Mouse (Mus musculus): ENCODE measurements around the gene Fat4. TPM values are rescaled to one million over a fixed set of nuclear protein-coding genes. Genes with fewer than 3 reads are reported as not detected.

Gene Fat4
- polyA plus RNA-seq, 1 experiment from 2014 or later = 22.9 TPM

- Histone ChIP-seq H3K4me2 (replicated peaks; ENCODE audit: low read depth, low read length) (no peak overlapping the region), H3K27me3 (ENCODE audit: control insufficient read depth, insufficient read depth, low read length) (no peaks in the 10 kb centered on the region), H3K4me1 (ENCODE audit: control insufficient read depth, insufficient read depth, low read length) (no peaks in the 10 kb centered on the region), H3K9ac (replicated peaks; ENCODE audit: low read depth, low read length) (no peak overlapping the region), H3K36me3 (ENCODE audit: control insufficient read depth, insufficient read depth, low read length) (no peaks in the 10 kb centered on the region), H3K27ac (ENCODE audit: low read length) (no peak overlapping the region), H3K4me3 (ENCODE audit: low read depth, low read length) (no peak overlapping the region), H3K9me3 (ENCODE audit: control insufficient read depth, low read depth, low read length) (no peaks in the 10 kb centered on the region)
- no peak for ATAC-seq (ENCODE audit: insufficient number of reproducible peaks, insufficient read depth, low FRiP score, low read depth)
- 87% methylated on average over 2 of the region's 2 CpGs for WGBS
Measured at GRCm38 (mm10) chr3:38871291-38871690, 15.4 kb upstream of the Fat4 start.

DNA sequence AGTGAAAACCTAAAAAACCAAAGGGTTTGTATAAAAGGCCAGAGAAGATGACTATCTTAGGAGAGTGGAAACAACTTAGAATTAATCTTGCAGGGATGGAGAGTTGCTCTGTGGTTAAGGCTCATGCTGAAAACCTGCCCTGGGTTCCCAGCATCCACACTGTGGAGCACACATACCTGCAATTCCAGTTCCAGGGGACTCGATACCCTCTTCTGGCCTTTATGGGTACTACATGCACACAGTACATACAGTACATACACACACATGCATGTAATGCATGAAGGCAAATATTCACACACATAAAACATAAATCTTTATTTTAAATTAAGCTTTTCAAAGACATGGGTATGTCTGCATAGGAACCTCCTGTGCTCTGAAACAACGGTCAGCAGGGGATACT lies 10.9 kb upstream of the Fat4 start:
- Histone ChIP-seq H3K9me3 (ENCODE audit: control insufficient read depth, low read depth, low read length) (no peaks in the 10 kb centered on the region; the same call in 1 of the 2 replicates), H3K27ac (ENCODE audit: low read length) (no peak overlapping the region), H3K9ac (replicated peaks; ENCODE audit: low read depth, low read length) (no peak overlapping the region), H3K36me3 (ENCODE audit: control insufficient read depth, insufficient read depth, low read length) (no peaks in the 10 kb centered on the region), H3K27me3 (ENCODE audit: control insufficient read depth, insufficient read depth, low read length) (no peaks in the 10 kb centered on the region), H3K4me3 (ENCODE audit: low read depth, low read length) (no peak overlapping the region), H3K4me2 (replicated peaks; ENCODE audit: low read depth, low read length) (no peak overlapping the region), H3K4me1 (ENCODE audit: control insufficient read depth, insufficient read depth, low read length) (no peaks in the 10 kb centered on the region)
- 92% methylated on average over 2 of the region's 2 CpGs for WGBS
- no peak for ATAC-seq (ENCODE audit: insufficient number of reproducible peaks, insufficient read depth, low FRiP score, low read depth)

- WGBS = 89% methylated on average over 4 of the region's 4 CpGs
- Histone ChIP-seq H3K9ac (replicated peaks; ENCODE audit: low read depth, low read length) (no peak overlapping the region), H3K36me3 (ENCODE audit: control insufficient read depth, insufficient read depth, low read length) (no peaks in the 10 kb centered on the region), H3K4me1 (ENCODE audit: control insufficient read depth, insufficient read depth, low read length) (no peaks in the 10 kb centered on the region), H3K9me3 (ENCODE audit: control insufficient read depth, low read depth, low read length) (no peaks in the 10 kb centered on the region; the same call in 1 of the 2 replicates), H3K4me3 (ENCODE audit: low read depth, low read length) (no peak overlapping the region), H3K27ac (ENCODE audit: low read length) (no peak overlapping the region), H3K4me2 (replicated peaks; ENCODE audit: low read depth, low read length) (no peak overlapping the region), H3K27me3 (ENCODE audit: control insufficient read depth, insufficient read depth, low read length) (no peaks in the 10 kb centered on the region)
- no peak for ATAC-seq (ENCODE audit: insufficient number of reproducible peaks, insufficient read depth, low FRiP score, low read depth)
Measured at GRCm38 (mm10) chr3:38876706-38877105, 10.0 kb upstream of the Fat4 start.

- WGBS = 57% methylated on average over 6 of the region's 6 CpGs
Measured at GRCm38 (mm10) chr3:38882778-38883177, 4.0 kb upstream of the Fat4 start.

DNA sequence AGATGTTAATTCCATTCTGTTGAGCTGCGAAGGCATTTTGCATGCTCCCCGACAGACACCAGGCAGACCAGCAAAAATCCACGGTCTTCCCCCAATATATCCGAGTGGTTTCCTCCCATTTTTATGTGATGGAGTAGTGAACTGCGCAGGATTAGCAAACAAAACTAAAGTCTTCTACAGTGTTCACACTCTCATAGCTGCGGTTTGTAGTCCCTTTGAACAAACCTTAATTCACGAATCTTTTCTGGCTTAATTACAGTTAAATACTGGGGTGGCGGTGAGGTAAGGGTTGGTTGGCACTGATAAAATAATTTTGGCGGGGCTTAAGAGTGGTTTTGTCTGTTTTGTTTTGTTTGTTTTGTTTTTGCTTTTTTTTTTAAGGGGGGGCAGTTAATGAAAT lies 3.1 kb upstream of the Fat4 start:
- Histone ChIP-seq H3K4me2 (replicated peaks; ENCODE audit: low read depth, low read length) (no peak overlapping the region), H3K36me3 (ENCODE audit: control insufficient read depth, insufficient read depth, low read length) (no peaks in the 10 kb centered on the region), H3K9ac (replicated peaks; ENCODE audit: low read depth, low read length) (no peak overlapping the region), H3K4me3 (ENCODE audit: low read depth, low read length) (no peak overlapping the region), H3K9me3 (ENCODE audit: control insufficient read depth, low read depth, low read length) (no peaks in the 10 kb centered on the region; the same call in 1 of the 2 replicates), H3K4me1 (ENCODE audit: control insufficient read depth, insufficient read depth, low read length) (no peaks in the 10 kb centered on the region), H3K27me3 (ENCODE audit: control insufficient read depth, insufficient read depth, low read length) (no peaks in the 10 kb centered on the region; the same call in 1 of the 2 replicates), H3K27ac (ENCODE audit: low read length) (no peak overlapping the region)
- no peak for ATAC-seq (ENCODE audit: insufficient number of reproducible peaks, insufficient read depth, low FRiP score, low read depth)
- 52% methylated on average over 9 of the region's 9 CpGs for WGBS

More at GRCm38 (mm10) chr3:38882778-38883177, 4.0 kb upstream of the Fat4 start:
- no peaks in the 10 kb centered on the region for H3K36me3 ChIP-seq (ENCODE audit: control insufficient read depth, insufficient read depth, low read length)
- no peaks in the 10 kb centered on the region; the same call in 1 of the 2 replicates for H3K9me3 ChIP-seq (ENCODE audit: control insufficient read depth, low read depth, low read length)
- H3K4me1 ChIP-seq (ENCODE audit: control insufficient read depth, insufficient read depth, low read length) = no peaks in the 10 kb centered on the region
- no peaks in the 10 kb centered on the region; the same call in 1 of the 2 replicates for H3K27me3 ChIP-seq (ENCODE audit: control insufficient read depth, insufficient read depth, low read length)
- H3K27ac ChIP-seq (ENCODE audit: low read length) = no peak overlapping the region
- no peak for ATAC-seq (ENCODE audit: insufficient number of reproducible peaks, insufficient read depth, low FRiP score, low read depth)
- H3K4me2 ChIP-seq (replicated peaks; ENCODE audit: low read depth, low read length) = no peak overlapping the region
- H3K4me3 ChIP-seq (ENCODE audit: low read depth, low read length) = no peak overlapping the region
- no peak overlapping the region for H3K9ac ChIP-seq (replicated peaks; ENCODE audit: low read depth, low read length)

DNA sequence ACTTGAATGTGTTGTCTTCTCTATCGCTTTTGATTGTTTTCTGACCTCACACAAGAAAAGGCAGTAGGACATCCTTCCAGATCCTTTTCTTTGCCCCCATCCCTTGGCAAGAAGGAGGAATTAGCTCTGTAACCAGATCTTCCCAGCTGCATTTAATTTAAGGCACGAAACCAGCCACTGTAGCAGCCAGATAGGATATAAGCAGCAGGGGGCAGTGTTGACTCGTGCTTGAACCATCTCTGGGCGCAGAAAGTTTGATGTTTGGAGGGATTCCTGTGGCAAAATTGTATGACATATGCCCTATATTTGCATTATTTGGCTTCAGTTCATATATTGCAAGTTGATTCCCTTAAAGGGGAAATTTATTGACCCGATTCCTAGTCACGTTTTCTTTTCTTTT lies 2.5 kb upstream of the Fat4 start:
- Histone ChIP-seq H3K9ac (replicated peaks; ENCODE audit: low read depth, low read length) (no peak overlapping the region), H3K27ac (ENCODE audit: low read length) (peak overlapping the region; percentile 96; the same call in 1 of the 2 replicates)

GRCm38 (mm10) chr3:38884919-38885418 lies 1.8 kb upstream of the Fat4 start:
- peak overlapping the region; percentile 91 for H3K4me2 ChIP-seq (replicated peaks; ENCODE audit: low read depth, low read length)
- peak overlapping the region; percentile 84 for H3K4me3 ChIP-seq (ENCODE audit: low read depth, low read length)
- no peaks in the 10 kb centered on the region; the same call in 1 of the 2 replicates for H3K27me3 ChIP-seq (ENCODE audit: control insufficient read depth, insufficient read depth, low read length)
- peak overlapping the region; percentile 86 for H3K9ac ChIP-seq (replicated peaks; ENCODE audit: low read depth, low read length)
- ATAC-seq (ENCODE audit: insufficient number of reproducible peaks, insufficient read depth, low FRiP score, low read depth) = peak; percentile 20; the same call in 1 of the 2 replicates
- WGBS = under 1% methylated on average over 24 of the region's 24 CpGs
- peak overlapping the region; percentile 96 for H3K27ac ChIP-seq (ENCODE audit: low read length)
- 0 out of 2 replicates have a peak, but pooled peaks cover 2% of the 10 kb centered on the region for H3K4me1 ChIP-seq (ENCODE audit: control insufficient read depth, insufficient read depth, low read length)
- peaks cover under 1% of the 10 kb centered on the region; the same call in 1 of the 2 replicates for H3K36me3 ChIP-seq (ENCODE audit: control insufficient read depth, insufficient read depth, low read length)
- no peaks in the 10 kb centered on the region; the same call in 1 of the 2 replicates for H3K9me3 ChIP-seq (ENCODE audit: control insufficient read depth, low read depth, low read length)

More for the DNA sequence above, 2.5 kb upstream of the Fat4 start:
- WGBS = under 1% methylated on average over 6 of the region's 6 CpGs
- H3K9me3 ChIP-seq (ENCODE audit: control insufficient read depth, low read depth, low read length) = no peaks in the 10 kb centered on the region; the same call in 1 of the 2 replicates
- H3K4me1 ChIP-seq (ENCODE audit: control insufficient read depth, insufficient read depth, low read length) = 0 out of 2 replicates have a peak, but pooled peaks cover 2% of the 10 kb centered on the region
- H3K36me3 ChIP-seq (ENCODE audit: control insufficient read depth, insufficient read depth, low read length) = no peaks in the 10 kb centered on the region
- H3K4me2 ChIP-seq (replicated peaks; ENCODE audit: low read depth, low read length) = peak overlapping the region; percentile 91
- peak overlapping the region; percentile 84; the same call in 1 of the 2 replicates for H3K4me3 ChIP-seq (ENCODE audit: low read depth, low read length)
- no peaks in the 10 kb centered on the region; the same call in 1 of the 2 replicates for H3K27me3 ChIP-seq (ENCODE audit: control insufficient read depth, insufficient read depth, low read length)
- ATAC-seq (ENCODE audit: insufficient number of reproducible peaks, insufficient read depth, low FRiP score, low read depth) = no peak

GRCm38 (mm10) chr3:38885481-38886001 lies 1.2 kb upstream of the Fat4 start:
- H3K4me3 ChIP-seq (ENCODE audit: low read depth, low read length) = peak overlapping the region; percentile 84
- H3K9me3 ChIP-seq (ENCODE audit: control insufficient read depth, low read depth, low read length) = no peaks in the 10 kb centered on the region; the same call in 1 of the 2 replicates
- peak overlapping the region; percentile 86 for H3K9ac ChIP-seq (replicated peaks; ENCODE audit: low read depth, low read length)
- WGBS = under 1% methylated on average over 53 of the region's 56 CpGs
- peaks cover 6% of the 10 kb centered on the region for H3K36me3 ChIP-seq (ENCODE audit: control insufficient read depth, insufficient read depth, low read length)
- peak overlapping the region; percentile 91 for H3K4me2 ChIP-seq (replicated peaks; ENCODE audit: low read depth, low read length)
- peak; percentile 89 for ATAC-seq (ENCODE audit: insufficient number of reproducible peaks, insufficient read depth, low FRiP score, low read depth)
- 0 out of 2 replicates have a peak, but pooled peaks cover 2% of the 10 kb centered on the region for H3K4me1 ChIP-seq (ENCODE audit: control insufficient read depth, insufficient read depth, low read length)
- peak overlapping the region; percentile 96 for H3K27ac ChIP-seq (ENCODE audit: low read length)
- no peaks in the 10 kb centered on the region; the same call in 1 of the 2 replicates for H3K27me3 ChIP-seq (ENCODE audit: control insufficient read depth, insufficient read depth, low read length)
